Mouse (Mus musculus): Measurements from ENCODE around the gene Stat5b. TPM values are rescaled to one million over a fixed set of nuclear protein-coding genes. Genes with fewer than 3 reads are reported as not detected.
A peak's percentile ranks its signal among the peaks of the same experiment; 100 is the strongest.

The Stat5b gene
- polyA plus RNA-seq, 1 experiment from 2014 or later, result 20.5 TPM

DNA sequence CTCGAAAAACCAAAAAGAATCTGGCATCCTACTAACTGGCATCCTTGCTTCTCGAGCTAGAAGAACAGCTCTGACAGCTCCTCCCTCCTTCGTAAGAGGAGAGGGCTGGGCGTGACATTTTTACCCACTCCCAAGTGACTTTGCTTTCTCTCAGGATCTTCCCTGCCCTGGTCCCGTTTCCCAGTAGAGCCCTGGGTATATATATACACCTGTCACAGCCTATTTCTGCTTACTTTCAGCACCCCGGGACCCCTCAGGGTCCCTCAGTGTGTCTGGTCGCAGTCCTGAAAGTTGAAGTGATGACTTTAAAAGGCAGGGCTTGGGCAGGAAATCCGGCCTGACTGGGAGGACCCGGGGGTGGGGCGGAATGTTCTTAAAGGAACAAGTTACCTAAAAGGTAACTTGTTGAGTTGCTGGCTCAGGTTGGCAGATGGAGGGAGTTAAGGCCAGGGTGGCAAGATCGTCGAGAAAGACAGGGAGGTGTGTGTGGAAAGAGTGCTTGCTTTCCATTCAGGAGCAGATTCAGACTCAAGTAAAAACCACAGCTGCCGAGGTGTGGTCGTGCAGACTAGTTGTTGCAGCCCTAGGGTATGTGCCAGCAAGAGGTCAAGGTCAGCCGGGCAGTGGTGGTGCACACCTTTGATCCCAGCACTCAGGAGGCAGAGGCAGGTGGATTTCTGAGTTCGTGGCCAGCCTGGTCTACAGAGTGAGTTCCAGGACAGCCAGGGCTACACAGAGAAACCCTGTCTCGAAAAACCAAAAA is 79.7 kb downstream of the Stat5b start, which contains the start of gene Ghdc:
TSS of gene Ghdc (minus strand) at position 312 of the 763 bp plus-strand sequence.
- Histone ChIP-seq H3K4me1 (peaks cover 6% of the 10 kb centered on the region; the same call in 1 of the 2 replicates), H3K4me2 (peak within 1 kb of the TSS; percentile 54), H3K27ac (no peak within 1 kb of the TSS), H3K36me3 (replicated peaks) (no peaks in the 10 kb centered on the region), H3K9me3 (no peaks in the 10 kb centered on the region), H3K27me3 (replicated peaks) (no peaks in the 10 kb centered on the region), H3K4me3 (peak within 1 kb of the TSS; percentile 47), H3K9ac (peak within 1 kb of the TSS; percentile 42)
- no peak for ATAC-seq (replicated peaks)
- WGBS, result 27% methylated on average over 17 of the region's 17 CpGs

DNA sequence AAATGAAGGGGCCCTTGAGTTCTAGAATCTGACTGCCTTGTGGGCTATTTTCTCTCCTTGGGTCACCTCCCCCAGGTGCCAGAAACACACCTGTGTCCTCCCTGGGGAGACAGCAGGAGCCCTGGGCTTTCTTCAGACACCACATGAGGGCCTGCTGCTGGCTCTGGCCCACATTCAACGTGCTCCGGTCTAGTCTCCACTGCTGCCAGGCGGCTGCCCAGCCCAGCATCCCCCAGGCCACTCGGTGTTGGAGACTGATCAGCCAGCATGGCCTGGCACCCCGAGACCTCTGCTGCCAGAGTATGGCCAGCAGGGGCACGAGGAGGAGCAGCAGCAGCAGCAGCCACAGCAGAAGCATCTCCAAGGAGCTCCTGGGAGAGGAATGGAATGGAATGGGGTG is 80.5 kb downstream of the Stat5b start:
- Histone ChIP-seq H3K27me3 (replicated peaks) (no peaks in the 10 kb centered on the region), H3K4me1 (peaks cover 6% of the 10 kb centered on the region; the same call in 1 of the 2 replicates), H3K9ac (no peak overlapping the region; the same call in 1 of the 2 replicates), H3K4me2 (peak overlapping the region; percentile 54), H3K4me3 (peak overlapping the region; percentile 47), H3K27ac (no peak overlapping the region), H3K9me3 (no peaks in the 10 kb centered on the region), H3K36me3 (replicated peaks) (no peaks in the 10 kb centered on the region)
- 46% methylated on average over 6 of the region's 6 CpGs for WGBS
- no peak for ATAC-seq (replicated peaks)

DNA sequence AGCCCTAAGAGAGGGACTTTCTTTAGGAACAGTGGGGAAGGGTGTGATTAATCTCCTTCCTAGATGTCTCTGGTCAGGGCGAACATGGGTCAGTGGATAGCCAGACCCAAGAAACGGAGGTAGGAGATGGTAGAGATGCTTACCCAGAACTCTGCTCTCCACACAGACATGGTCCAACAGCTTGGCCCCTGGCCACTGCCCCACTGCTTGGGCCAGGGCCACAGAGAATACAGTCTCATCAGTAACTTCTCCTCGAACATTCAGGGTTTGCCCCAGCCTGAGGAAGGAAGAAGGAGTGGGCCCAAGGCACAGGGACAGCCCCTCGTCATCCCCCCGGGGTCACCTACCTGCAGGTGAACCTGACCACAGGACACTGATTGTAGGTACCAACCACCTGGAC is 82.7 kb downstream of the Stat5b start:
- WGBS, result 85% methylated on average over 5 of the region's 5 CpGs
- Histone ChIP-seq H3K9me3 (no peaks in the 10 kb centered on the region), H3K4me3 (no peak overlapping the region), H3K4me1 (peaks cover 6% of the 10 kb centered on the region; the same call in 1 of the 2 replicates), H3K9ac (no peak overlapping the region), H3K4me2 (no peak overlapping the region), H3K27ac (no peak overlapping the region), H3K36me3 (replicated peaks) (no peaks in the 10 kb centered on the region), H3K27me3 (replicated peaks) (no peaks in the 10 kb centered on the region)
- no peak for ATAC-seq (replicated peaks)

DNA sequence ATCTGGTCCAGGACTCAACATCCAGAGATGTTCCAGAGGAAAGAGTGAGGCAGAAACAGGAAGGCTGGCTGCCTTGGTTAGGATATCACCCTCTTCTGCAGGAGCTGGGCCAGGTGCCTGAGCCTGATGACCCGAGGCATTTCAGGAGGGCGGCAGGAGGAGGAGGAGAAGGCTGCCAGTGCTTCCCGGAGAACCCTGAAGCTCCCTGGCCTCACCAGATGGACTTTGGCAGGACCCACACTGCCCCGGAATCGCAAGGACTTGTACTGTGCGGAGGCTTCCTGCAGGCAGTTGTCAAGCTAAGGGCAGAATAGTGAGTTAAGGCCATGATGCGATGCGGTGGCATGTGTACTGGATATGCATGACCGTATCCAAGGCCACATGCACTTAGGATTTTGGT is 83.8 kb downstream of the Stat5b start:
- no peaks in the 10 kb centered on the region for H3K9me3 ChIP-seq
- ATAC-seq (replicated peaks), result no peak
- H3K4me2 ChIP-seq, result no peak overlapping the region
- whole genome bisulfite sequencing, result 85% methylated on average over 9 of the region's 9 CpGs
- no peak overlapping the region for H3K27ac ChIP-seq
- H3K4me1 ChIP-seq, result peaks cover 6% of the 10 kb centered on the region; the same call in 1 of the 2 replicates
- no peak overlapping the region for H3K4me3 ChIP-seq
- no peaks in the 10 kb centered on the region for H3K27me3 ChIP-seq (replicated peaks)
- H3K36me3 ChIP-seq (replicated peaks), result no peaks in the 10 kb centered on the region
- no peak overlapping the region for H3K9ac ChIP-seq

DNA sequence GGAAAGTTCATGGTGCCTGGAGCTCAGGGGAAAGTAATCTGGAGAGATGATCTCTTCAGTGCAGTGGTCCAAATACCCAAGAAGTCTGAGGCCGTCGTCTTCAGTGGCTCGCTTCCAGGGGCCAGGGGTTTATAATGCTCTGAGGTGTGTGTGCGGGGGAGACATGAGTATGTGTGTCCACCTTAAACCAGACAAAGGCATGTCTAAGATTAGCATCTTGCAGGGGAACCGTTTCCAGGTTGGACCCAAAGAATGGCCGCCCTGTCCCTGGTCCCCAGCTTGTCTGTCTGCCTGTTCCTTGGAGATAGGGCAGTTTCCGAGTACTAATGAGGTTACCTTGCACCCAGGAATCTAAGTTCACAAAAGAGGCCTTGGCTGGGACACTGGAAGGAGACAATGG is 87.7 kb downstream of the Stat5b start, which contains the start of gene Hcrt:
TSS of gene Hcrt (minus strand) at position 101 of the 400 bp plus-strand sequence.
- 89% methylated on average over 7 of the region's 7 CpGs for WGBS
- peak within 1 kb of the TSS; percentile 45 for H3K9ac ChIP-seq
- no peaks in the 10 kb centered on the region for H3K9me3 ChIP-seq
- H3K27me3 ChIP-seq (replicated peaks), result no peaks in the 10 kb centered on the region
- peaks cover 24% of the 10 kb centered on the region for H3K4me1 ChIP-seq
- H3K27ac ChIP-seq, result 0 out of 2 replicates have a peak within 1 kb of the TSS, but pooled peaks have one; percentile 48
- H3K36me3 ChIP-seq (replicated peaks), result no peaks in the 10 kb centered on the region
- H3K4me2 ChIP-seq, result peak within 1 kb of the TSS; percentile 52
- peak within 1 kb of the TSS; percentile 41 for H3K4me3 ChIP-seq
- ATAC-seq (replicated peaks), result no peak

DNA sequence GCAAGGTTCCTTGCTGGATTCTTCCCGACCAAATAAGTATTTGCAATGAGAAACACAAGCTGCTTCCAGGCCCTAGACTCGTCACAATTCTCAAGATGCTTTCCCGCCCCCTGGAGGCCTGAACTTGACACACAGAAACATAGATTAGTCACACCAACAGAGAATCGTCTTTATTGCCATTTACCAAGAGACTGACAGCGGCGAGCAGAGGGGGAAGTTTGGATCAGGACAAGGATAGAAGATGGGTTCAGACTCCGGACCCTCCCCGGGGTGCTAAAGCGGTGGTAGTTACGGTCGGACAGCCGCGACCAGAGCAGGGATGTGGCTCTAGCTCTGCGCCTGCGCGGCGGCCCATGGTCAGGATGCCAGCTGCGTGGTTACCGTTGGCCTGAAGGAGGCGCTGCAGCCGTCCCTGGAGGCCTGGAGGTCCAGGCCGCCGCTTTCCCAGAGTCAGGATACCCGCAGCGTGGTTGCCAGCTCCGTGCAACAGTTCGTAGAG is 88.9 kb downstream of the Stat5b start:
- ATAC-seq (replicated peaks), result peak; percentile 51
- Histone ChIP-seq H3K9ac (peak overlapping the region; percentile 45), H3K4me2 (peak overlapping the region; percentile 52), H3K27ac (0 out of 2 replicates have a peak overlapping the region, but pooled peaks have one; percentile 48), H3K4me3 (peak overlapping the region; percentile 41), H3K4me1 (peaks cover 28% of the 10 kb centered on the region), H3K27me3 (replicated peaks) (no peaks in the 10 kb centered on the region), H3K36me3 (replicated peaks) (peaks cover 2% of the 10 kb centered on the region; the same call in 1 of the 2 replicates), H3K9me3 (no peaks in the 10 kb centered on the region)
- under 1% methylated on average over 27 of the region's 27 CpGs for WGBS

DNA sequence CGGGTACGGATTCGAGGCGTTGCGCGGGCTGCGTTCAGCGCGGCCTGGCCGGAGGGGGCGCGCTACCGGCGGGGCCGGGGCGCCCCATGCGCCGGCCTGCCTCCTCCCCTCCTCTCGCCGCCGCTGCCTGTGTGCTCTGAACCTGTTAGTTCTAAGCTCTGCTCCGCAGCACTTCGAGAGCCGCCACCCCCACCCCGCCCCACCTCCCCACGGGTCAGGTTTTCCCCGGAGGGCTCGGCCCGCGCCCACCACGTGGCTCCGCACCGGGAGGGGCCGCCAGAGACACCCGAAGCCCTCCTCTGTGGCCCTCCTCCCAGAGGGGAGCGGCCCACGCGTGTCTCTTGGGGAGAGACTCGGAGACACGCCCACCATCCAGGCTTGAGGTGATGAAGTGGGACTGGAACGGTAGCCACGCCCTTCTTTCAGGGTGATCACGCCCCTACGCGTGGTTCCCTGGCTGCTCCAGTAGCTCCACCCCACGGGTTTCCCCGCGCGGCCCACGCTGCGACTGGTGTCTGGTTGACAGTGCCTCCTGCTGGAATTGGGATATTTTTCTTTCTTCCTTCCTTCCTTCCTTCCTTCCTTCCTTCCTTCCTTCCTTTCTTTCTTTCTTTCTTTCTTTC is 90.8 kb downstream of the Stat5b start, which contains the start of gene Kcnh4:
TSS of gene Kcnh4 (minus strand) at position 332 of the 623 bp plus-strand sequence.
- peak within 1 kb of the TSS; percentile 77 for H3K4me2 ChIP-seq
- under 1% methylated on average over 48 of the region's 51 CpGs for WGBS

DNA sequence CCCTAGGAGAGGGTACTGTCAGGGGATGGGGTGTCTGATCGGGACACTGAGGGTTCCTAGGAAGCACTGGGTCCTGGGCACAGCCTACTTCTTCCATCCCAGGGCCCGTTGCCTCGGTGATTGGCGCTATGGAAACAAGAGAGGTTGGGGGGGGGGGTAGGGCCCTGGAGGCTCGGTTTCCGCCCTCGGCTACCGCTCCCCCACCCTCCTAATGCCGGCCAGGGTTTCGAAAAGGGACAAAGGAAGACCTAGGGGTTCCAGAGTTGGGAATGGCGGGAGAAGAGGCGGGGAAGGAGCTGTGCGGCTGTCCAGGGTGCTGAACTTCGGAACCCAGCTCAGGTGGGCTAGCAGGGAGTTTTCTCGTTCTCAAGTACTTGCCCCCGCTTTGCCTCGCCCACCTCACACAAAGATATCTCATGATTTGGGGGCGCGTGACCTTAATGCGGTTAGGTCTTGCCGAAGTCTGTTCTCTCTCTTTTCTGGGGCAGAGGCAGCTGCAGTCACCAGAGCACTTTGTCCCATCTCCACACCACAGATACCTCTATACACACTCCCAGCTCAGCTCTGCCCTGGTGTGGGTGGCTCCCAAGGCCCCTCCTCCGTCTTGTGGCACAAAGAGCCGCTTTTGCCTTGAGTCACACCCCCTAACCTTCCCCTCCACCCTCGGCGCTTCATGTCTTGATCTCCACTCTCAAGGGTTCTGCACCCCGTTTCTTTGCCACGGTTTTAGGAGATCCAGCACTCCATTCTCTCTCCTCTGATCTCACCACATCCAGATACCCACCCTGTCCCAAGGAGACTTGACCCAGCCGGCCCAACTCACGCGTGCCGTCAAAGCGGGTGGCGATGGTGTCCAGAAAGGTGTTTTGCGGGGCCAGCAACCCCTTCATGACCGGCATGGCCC is 91.6 kb downstream of the Stat5b start:
- ATAC-seq (replicated peaks), result peak; percentile 50
- Histone ChIP-seq H3K4me2 (peak overlapping the region; percentile 77), H3K27me3 (replicated peaks) (no peaks in the 10 kb centered on the region), H3K36me3 (replicated peaks) (peaks cover 9% of the 10 kb centered on the region; the same call in 1 of the 2 replicates), H3K27ac (peak overlapping the region; percentile 74), H3K4me3 (peak overlapping the region; percentile 76), H3K9me3 (no peaks in the 10 kb centered on the region), H3K9ac (peak overlapping the region; percentile 77), H3K4me1 (peaks cover 28% of the 10 kb centered on the region)
- WGBS, result under 1% methylated on average over 35 of the region's 35 CpGs

More for the DNA sequence above, 90.8 kb downstream of the Stat5b start, which contains the start of gene Kcnh4:
- Histone ChIP-seq H3K9me3 (no peaks in the 10 kb centered on the region), H3K27ac (peak within 1 kb of the TSS; percentile 74), H3K4me1 (peaks cover 28% of the 10 kb centered on the region), H3K36me3 (replicated peaks) (peaks cover 6% of the 10 kb centered on the region; the same call in 1 of the 2 replicates), H3K9ac (peak within 1 kb of the TSS; percentile 77), H3K27me3 (replicated peaks) (no peaks in the 10 kb centered on the region), H3K4me3 (peak within 1 kb of the TSS; percentile 76)
- ATAC-seq (replicated peaks), result peak; percentile 73

DNA sequence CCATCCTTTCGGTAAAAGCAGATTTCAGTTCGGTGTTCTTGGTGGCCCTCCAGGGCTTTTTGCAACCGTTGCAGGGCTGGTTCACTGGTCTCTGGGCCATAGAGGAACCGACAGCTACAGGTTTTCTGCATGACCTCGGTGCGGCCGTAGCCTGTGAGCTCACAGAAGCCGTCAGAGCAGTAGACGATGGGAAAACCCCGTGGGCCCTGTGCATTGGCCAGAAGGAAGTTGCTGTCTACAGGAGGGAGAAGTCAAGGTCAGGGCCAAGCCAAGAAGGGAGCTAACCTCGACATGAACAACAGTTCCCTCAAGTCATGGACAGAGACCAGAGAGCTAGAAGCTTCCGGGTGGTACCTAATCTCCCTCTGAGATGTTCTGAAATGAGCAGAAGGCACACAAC is 93.0 kb downstream of the Stat5b start:
- Histone ChIP-seq H3K4me3 (no peak overlapping the region), H3K27me3 (replicated peaks) (no peaks in the 10 kb centered on the region), H3K9ac (no peak overlapping the region), H3K4me2 (peak overlapping the region; percentile 77), H3K36me3 (replicated peaks) (peaks cover 9% of the 10 kb centered on the region; the same call in 1 of the 2 replicates), H3K4me1 (peaks cover 28% of the 10 kb centered on the region), H3K27ac (no peak overlapping the region), H3K9me3 (no peaks in the 10 kb centered on the region)
- WGBS, result 90% methylated on average over 12 of the region's 12 CpGs
- ATAC-seq (replicated peaks), result no peak

DNA sequence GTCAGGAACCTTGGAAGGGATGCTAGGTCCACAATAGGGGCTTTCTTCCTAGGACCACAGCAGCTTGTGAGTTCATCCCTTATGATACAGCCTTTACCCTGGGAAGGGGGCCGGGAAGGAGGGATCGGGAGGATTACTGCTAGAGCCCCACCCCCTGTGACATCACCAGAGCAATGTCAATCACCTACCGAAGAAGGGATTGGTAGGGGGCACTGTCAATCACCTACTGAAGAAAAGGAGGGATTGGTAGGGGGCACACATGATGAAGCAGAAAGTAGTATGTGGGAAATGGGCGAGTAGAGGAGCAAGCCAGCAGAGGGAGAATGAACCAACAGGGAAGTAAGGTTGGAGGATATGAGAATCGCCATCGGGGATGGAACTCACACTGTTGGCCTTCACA is 94.0 kb downstream of the Stat5b start:
- no peak for ATAC-seq (replicated peaks)
- no peaks in the 10 kb centered on the region for H3K27me3 ChIP-seq (replicated peaks)
- H3K36me3 ChIP-seq (replicated peaks), result peaks cover 14% of the 10 kb centered on the region
- no peak overlapping the region for H3K27ac ChIP-seq
- 72% methylated on average over 6 of the region's 6 CpGs for whole genome bisulfite sequencing
- no peak overlapping the region for H3K9ac ChIP-seq
- H3K4me2 ChIP-seq, result no peak overlapping the region
- H3K9me3 ChIP-seq, result no peaks in the 10 kb centered on the region
- peaks cover 28% of the 10 kb centered on the region for H3K4me1 ChIP-seq
- H3K4me3 ChIP-seq, result no peak overlapping the region

DNA sequence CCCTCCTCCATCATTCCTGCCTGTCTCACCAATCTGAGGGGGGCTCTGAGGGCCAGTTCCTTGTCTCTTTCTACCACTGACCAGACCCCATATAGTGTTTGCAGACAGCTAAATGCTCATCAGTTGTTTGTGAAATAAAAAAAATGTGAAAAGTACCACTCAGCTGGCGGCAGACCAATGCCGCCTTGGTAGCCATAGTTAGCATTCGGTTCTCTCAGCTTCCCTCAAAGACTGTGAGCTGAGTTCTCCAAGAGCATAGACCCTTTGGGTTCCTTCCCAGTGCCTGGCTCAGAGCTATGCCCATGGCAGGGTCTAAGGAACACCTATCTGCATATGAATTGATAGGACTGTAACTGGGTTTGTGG is 95.8 kb downstream of the Stat5b start:
- ATAC-seq (replicated peaks), result no peak
- Histone ChIP-seq H3K36me3 (replicated peaks) (peaks cover 16% of the 10 kb centered on the region), H3K9me3 (no peaks in the 10 kb centered on the region), H3K4me1 (peaks cover 18% of the 10 kb centered on the region), H3K4me2 (no peak overlapping the region), H3K9ac (no peak overlapping the region), H3K4me3 (no peak overlapping the region), H3K27me3 (replicated peaks) (0 out of 2 replicates have a peak, but pooled peaks cover 1% of the 10 kb centered on the region), H3K27ac (no peak overlapping the region)
- WGBS, result 93% methylated on average over 3 of the region's 3 CpGs

All from midbrain, embryonic 15.5 days (tissue).